Mouse (Mus musculus) gonadal fat pad, adult 2 months (tissue): ENCODE results near the gene Ube2s. TPM values are rescaled to one million over a fixed set of nuclear protein-coding genes. Genes with fewer than 3 reads are reported as not detected.
A peak's percentile ranks its signal among the peaks of the same experiment; 100 is the strongest.
"Not testable (repeated sequence)": the region's sequence is repeated elsewhere in the genome, so short reads cannot be mapped to it uniquely, and the experiment has no call there.

Source experiments
- DNase-seq: peaks from one replicate; pipeline ENCODE4 v3.0.0-alpha.2; 2012; ENCODE audit warnings: low read depth
- polyA plus RNA-seq: library from polyadenylated mRNA; depleted of rRNA; stranded (reverse); fragments of >200 nt; gene quantifications from 2 replicates; pipeline ENCODE4 v1.2.3, GENCODE M21; 2012; rRNA removed

Ube2s gene
- 229 and 251 TPM in 2 replicates for polyA plus RNA-seq

GRCm38 (mm10) chr7:4812303-4813104, at the start of gene Ube2s:
Ube2s (minus strand) TSS chr7:4812590.
- DNase-seq, result peak; percentile 100

- not testable (repeated sequence) for DNase-seq
Measured at GRCm38 (mm10) chr7:4860926-4861325, 48.5 kb upstream of the Ube2s start.

- no peak for DNase-seq
Measured at GRCm38 (mm10) chr7:4859418-4859978, 47.1 kb upstream of the Ube2s start.

DNA sequence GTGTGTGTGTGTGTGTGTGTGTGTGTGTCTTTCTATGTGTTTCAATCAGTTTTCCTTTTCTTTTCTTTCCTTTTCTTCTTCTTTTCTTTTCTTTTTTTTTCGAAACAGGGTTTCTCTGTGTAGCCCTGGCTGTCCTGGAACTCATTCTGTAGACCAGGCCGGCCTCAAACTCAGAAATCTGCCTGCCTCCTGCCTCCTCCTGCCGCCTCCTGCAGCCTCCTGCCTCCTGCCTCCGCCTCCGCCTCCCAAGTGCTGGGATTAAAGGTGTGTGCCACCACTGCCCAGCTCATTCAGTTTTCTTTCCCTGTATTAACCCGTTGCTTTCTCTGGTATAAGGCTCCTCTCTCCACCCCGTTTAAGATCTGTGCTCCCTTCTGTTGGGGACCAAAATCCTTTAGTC, 44.9 kb upstream of the Ube2s start:
- no peak for DNase-seq

- DNase-seq, result no peak
Measured at GRCm38 (mm10) chr7:4856508-4856907, 44.1 kb upstream of the Ube2s start.

DNA sequence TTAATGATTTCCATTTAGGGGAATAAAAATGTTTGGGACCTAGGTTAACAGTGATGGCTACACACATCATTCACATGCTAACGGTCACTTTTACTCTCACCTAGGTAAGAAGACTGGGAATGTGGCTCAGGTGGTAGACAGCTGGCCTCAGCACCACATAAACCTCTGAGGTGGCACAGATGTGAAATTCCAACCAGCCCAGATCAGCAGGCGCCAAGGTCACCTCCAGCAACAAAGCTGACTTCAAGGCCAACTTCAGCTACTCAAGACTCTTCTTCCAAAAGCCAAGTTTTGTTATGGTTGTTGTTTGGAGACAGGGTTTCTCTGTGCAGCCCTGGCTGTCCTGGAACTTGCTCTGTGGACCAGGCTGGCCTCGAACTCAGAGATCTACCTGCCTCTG, 41.2 kb upstream of the Ube2s start:
- no peak for DNase-seq

DNA sequence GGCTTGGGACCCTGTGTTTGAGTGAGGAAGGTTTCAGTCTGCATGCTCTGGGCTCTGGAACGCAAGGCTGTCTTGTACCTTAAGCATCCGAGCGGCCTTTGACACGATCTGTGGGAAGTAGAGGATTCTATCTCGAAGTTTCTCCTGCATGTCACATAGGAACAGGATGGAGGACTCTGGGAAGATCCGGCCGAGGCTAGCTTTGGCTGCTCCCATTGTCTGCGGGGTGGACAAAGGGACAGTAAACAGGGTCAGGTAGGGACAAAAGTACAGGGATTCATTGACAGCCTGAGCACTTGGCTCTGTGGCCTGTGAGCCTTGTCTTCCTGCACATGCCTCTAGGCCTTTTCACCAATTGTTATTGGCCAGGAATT, 38.9 kb upstream of the Ube2s start:
- DNase-seq, result no peak

DNA sequence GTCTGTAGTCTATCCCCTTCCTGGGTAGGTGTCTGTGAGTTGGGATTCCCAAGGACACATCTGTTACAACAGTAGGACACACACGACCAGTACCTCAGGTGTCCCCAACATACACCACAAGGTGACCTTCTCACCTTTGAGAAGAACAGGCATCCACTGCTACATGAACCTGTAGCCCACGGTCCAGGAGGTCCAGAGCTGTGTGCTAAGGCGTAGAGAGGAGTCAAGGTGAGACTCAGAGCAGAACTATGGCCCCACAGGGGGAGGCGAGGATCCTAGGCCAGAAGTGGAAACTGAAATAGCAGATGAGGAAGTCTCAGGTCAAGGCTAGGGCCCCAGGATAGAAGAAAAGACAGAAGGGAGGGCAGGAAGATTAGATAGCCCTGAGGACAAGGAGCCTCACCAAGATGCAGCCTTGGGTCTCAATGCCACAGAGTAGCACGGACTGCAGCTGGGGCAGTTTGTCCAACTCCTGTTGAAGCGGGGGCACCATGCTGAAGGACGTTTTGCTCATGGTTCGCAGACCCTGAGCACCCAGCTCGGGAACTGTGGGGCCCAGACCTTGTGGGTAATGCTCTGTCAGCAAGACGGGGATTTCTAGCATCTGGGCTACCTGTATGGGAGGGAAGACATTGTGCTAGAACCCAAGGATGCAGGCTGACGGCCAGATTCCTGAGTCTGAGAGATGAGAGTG, 38.4 kb upstream of the Ube2s start:
- DNase-seq, result no peak

DNA sequence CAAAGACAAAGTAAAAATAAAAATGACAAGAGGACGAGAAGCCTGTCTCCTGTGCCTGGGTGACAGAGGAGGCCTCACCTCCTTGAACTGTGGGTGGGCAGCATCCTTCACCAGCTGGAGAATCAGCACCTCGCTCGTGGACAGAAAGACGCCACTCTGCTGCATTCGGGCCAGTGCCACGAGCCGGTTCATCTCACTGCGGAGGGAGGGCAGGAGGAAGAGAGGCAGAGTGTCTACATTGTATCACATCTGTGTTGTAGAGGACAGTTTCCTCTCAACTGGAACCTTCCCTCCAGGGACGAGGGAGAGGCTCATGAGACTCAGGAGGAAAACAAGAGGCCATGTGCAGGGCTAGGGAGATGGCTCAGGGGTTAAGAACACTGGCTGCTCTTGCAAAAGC, 37.0 kb upstream of the Ube2s start:
- no peak for DNase-seq

DNA sequence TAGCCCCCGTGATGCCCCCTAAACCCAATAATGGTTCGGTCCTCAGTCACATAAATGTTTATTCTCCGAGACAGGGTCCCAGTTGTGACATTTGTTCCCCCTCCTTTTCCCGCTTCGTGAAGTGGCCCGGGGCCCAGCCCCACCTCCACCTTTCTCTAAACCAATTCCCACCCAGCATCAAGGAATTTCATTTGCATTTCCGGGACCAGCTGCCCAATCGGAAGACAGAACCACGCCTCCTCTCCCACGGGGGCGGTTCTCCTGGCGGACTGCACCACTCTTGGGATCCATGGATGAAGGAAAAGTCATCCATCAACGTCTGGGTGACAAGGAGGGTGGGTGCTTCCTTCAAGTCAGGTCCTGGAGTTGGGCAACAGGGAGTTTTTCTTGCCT, 32.5 kb upstream of the Ube2s start:
- DNase-seq, result no peak

GRCm38 (mm10) chr7:4844245-4844916, 32.0 kb upstream of the Ube2s start, which contains the start of gene Shisa7:
Shisa7 (minus strand) TSS chr7:4844696.
- DNase-seq, result no peak

- no peak for DNase-seq
Measured at GRCm38 (mm10) chr7:4843604-4844244, 31.3 kb upstream of the Ube2s start.

DNA sequence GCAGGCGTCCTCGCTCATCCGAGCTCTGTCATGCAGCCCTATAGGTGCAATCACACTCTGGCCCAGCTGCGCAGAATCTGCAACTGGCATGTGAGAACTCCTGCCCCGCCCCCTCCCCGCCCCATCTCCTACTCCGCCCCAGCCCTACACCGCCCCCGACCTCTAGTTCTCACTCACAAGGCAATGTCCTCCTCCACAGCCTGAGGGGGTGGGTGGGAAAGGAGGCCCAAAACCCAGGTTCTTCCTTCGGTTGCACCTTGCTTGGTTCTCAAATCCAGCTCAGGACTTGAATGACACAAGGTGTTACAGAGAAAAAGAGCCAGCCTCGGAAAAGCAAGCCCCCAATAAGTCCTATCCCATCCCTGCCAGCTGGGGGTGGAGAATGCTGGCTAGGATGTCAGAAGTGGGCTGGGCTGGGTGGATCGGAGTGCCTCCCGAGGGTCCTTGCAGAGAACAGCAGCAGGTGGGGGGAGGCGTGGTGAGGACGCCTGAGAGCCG, 30.3 kb upstream of the Ube2s start:
- no peak for DNase-seq

- DNase-seq, result no peak
Measured at GRCm38 (mm10) chr7:4842077-4842476, 29.7 kb upstream of the Ube2s start.

DNA sequence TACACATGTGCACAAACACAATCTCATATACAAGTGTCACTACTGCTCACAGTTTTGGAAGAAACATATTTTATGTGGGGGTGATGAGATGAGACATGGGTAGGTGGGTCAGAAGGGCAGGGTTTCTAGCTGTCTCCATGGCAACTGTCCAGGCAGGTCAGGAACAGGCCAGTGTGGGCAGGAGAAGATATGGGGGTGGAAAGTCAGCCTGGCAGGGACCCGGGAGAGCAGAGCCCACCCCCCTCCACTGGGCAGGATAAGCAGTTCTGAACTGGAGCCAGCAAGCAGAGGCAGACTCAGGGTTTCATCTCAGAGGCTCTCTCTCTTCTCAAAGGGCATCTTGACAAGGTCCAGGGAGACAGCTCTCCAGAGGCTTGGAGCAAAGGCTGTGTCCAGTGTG, 25.2 kb upstream of the Ube2s start:
- no peak for DNase-seq

DNA sequence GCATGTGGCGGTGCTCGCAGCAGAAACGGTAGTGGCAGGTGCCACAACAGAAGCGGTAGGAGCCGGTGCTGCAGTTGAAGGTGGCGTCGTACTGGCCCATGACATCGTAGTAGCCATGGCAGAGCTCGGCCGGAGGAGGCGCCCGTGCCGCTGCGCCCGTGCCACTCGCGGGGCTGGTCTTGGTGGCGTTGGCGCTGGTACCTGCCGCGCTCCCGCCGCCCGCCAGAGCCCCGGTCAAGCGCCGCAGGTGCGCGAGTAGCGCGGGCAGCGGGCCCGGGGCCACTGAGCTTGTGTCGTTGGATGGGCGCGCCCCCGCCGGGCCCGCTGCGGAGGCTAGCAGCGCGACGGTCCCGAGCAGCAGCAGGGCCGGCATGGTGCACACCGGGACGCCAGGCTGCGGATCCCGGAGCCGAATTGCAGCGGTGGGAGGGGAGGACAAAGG, 24.0 kb upstream of the Ube2s start:
- DNase-seq, result no peak

DNA sequence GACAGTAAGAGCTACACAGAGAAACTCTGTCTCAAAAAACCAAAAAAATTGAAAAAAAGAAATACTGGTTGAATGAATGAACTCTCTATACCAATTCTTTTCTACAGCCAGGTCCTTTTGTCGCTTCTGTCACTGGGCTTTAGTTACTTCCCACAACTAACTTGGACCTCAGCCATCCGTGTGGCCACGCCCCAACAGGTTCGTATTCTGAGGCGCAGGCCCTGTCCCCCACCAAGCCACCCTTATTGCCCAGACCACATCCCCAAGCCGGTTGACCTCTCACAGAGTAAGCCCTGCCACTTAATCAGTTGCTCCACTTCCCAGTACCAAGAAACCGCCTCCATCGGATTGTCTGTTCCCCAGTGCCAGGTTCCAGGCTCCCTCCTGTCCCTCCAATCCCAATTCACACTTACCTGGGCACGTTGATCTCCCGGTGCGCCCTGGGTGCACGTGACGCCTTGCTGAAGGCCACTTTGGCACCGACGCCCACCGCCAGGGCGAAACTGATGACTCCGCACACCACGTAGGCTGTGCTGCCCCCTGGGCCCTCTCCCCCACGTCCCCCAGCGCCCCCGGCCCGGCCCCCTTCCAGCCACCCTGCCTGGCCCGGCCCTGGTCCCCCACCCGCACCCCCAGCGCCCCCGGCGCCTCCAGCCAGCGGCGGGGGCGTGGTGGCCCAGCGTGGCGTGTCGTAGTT, 23.4 kb upstream of the Ube2s start:
- no peak for DNase-seq

DNA sequence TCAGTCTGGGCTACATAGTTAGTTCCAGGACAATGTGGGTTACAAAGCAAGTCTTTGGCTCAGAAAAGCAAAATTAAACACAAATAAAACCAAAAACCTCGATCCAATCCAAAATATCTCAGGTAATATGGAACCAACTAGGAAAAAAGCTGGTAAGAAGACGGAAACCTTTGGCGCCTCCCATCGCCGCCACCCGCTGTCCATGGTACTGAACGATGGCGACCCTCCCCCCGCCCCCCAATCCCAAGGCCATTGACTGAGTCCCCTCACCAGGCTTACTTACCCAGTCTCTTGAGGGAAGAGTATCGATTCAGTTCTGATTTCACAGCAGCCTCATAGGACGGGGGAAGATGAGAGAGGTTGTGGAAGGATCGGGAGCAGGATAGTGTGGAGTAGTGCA, 18.1 kb upstream of the Ube2s start:
- DNase-seq, result no peak

DNA sequence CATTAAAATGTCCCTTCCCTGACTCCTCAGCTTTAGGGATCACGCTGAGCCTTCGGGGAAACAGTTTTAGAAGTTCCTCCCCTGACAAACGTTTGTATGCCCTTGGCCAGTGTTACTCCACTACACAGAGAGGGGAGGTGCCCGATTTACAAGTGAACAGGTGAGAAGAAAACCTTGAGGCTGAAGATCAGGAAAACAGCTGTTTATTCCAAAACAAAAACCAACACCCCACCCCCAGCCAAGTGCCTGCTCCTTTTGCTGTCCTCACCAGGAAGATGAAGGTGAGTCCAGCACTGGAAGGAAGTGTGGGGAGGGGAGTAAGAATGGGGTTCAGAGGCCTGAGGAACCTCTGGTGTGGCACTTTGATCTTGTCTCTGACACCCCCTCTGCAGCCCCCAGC, 13.0 kb upstream of the Ube2s start:
- no peak for DNase-seq

DNA sequence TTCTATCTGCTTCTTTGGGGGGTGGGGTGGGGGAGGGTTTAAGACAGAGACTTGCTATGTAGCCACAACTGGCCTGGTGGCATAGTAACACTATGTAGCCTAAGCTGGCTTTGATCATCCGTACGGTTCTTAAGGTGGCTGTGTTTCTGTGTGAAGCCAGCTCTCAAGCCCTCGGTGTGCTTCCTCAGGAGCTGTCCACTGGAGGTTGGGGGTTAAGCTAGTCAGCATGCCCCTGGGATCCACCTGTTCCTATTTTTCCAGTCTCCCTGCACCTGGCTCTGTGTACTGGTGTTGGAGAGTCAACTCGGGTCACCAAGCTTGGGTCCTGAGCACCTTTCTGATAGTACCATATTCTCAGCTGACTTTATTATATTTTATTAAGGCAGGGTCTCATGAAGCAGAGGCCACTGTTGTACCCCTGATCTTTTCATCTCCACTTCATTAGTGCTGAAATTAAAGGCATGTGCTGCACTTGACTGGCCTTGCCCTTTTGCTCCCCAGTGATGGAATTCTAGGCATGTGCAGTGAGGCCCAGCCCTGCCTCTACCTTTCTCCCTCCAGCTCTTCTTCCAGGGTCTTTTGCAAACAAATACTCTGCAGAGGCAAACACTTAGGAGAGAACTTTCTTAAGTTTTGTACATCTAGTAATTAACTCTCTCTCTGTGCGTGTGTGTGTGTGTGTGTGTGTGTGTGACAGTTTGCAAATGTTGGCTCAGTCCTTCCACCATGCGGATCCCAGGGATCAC, 9.9 kb upstream of the Ube2s start:
- no peak for DNase-seq
